Mouse (Mus musculus): ENCODE measurements around the gene Gbe1.

- no peak for TF ChIP-seq CTCF (IDR thresholded peaks at IDR 0.05; ENCODE audit: control insufficient read depth, insufficient read depth, insufficient replicate concordance, low read depth, low read length)
- no peak for TF ChIP-seq POLR2A (IDR thresholded peaks at IDR 0.05; ENCODE audit: control insufficient read depth, low read depth, low read length)
These were observed 303.9 kb downstream of the Gbe1 start for GRCm38 (mm10) chr16:70617691-70618090.
